Mouse (Mus musculus) liver, postnatal 0 days (tissue): ENCODE data around the gene Gm20503. TPM values are rescaled to one million over a fixed set of nuclear protein-coding genes. Genes with fewer than 3 reads are reported as not detected.

Experiments used
- ATAC-seq: fragments of 200-750 bp; cut with Nextera tagmentation; 2 replicates; pipeline ENCODE4 v1.8.0; 2017; ENCODE audit warnings: mild to moderate bottlenecking, moderate library complexity
- DNase-seq: peaks from one replicate; pipeline ENCODE4 v3.0.0-alpha.2; 2016
- H3K27ac ChIP-seq: fragments of 300-500 bp; sonication (generic); 2 replicates; pipeline ENCODE4 v1.5.1; 2014; ENCODE audit warnings: antibody characterized with exemption, moderate library complexity, mild to moderate bottlenecking, low read depth
- H3K27me3 ChIP-seq: fragments of 300-500 bp; sonication (generic); 2 replicates; pipeline ENCODE4 v1.6.1; 2014; ENCODE audit warnings: low read length, control low read depth, mixed read lengths; ENCODE audit not compliant: insufficient read depth
- H3K36me3 ChIP-seq: fragments of 300-500 bp; sonication (generic); replicated peaks from 2 replicates; pipeline ENCODE4 v1.6.1; 2014; ENCODE audit warnings: mild to moderate bottlenecking, control low read depth, low read length, moderate library complexity, mixed read lengths; ENCODE audit not compliant: insufficient read depth
- H3K4me1 ChIP-seq: fragments of 300-500 bp; sonication (generic); 2 replicates; pipeline ENCODE4 v1.6.1; 2014; ENCODE audit warnings: antibody characterized with exemption, mild to moderate bottlenecking, control low read depth; ENCODE audit not compliant: insufficient read depth
- H3K4me2 ChIP-seq: fragments of 300-500 bp; sonication (generic); 2 replicates; pipeline ENCODE4 v1.6.1; 2014; ENCODE audit warnings: low read depth, mild to moderate bottlenecking, low read length, moderate library complexity, mixed read lengths
- H3K4me3 ChIP-seq: fragments of 300-500 bp; sonication (generic); 2 replicates; pipeline ENCODE4 v1.5.1; 2014; ENCODE audit warnings: low read depth, low read length
- H3K9ac ChIP-seq: fragments of 300-500 bp; sonication (generic); replicated peaks from 2 replicates; pipeline ENCODE4 v1.6.1; 2014; ENCODE audit warnings: mild to moderate bottlenecking, moderate library complexity
- H3K9me3 ChIP-seq: fragments of 300-500 bp; sonication (generic); 2 replicates; pipeline ENCODE4 v1.6.1; 2016; ENCODE audit warnings: mild to moderate bottlenecking, control low read depth, low read length, mixed read lengths
- CTCF ChIP-seq: sonication (generic); IDR thresholded peaks from 2 replicates; pipeline ENCODE4 v1.5.1; 2016; ENCODE audit warnings: antibody characterized with exemption, low read depth
- EP300 ChIP-seq: IDR thresholded peaks from 2 replicates; pipeline ENCODE4 v1.6.1; 2016; ENCODE audit warnings: antibody characterized with exemption, low read depth, mild to moderate bottlenecking
- WGBS: fragments of 180-500 bp; shearing (Covaris S2); extraction: QIAGEN DNeasy Blood & Tissue Kit; methylation state at CpG from one replicate; pipeline ENCODE4 v1.1.7; 2014; ENCODE audit not compliant: insufficient replicate concordance; 5-methylcytosine and 5-hydroxymethylcytosine counted together
- polyA plus RNA-seq: library from polyadenylated mRNA; unstranded; fragments of >200 nt; fragmentation: Nextera tagmentation; extraction: Ambion mirVana; gene quantifications from 2 replicates; pipeline ENCODE4 v1.2.1, GENCODE M21; 2015

Gene Gm20503
- 17.6 and 17.7 TPM in 2 replicates for polyA plus RNA-seq

DNA sequence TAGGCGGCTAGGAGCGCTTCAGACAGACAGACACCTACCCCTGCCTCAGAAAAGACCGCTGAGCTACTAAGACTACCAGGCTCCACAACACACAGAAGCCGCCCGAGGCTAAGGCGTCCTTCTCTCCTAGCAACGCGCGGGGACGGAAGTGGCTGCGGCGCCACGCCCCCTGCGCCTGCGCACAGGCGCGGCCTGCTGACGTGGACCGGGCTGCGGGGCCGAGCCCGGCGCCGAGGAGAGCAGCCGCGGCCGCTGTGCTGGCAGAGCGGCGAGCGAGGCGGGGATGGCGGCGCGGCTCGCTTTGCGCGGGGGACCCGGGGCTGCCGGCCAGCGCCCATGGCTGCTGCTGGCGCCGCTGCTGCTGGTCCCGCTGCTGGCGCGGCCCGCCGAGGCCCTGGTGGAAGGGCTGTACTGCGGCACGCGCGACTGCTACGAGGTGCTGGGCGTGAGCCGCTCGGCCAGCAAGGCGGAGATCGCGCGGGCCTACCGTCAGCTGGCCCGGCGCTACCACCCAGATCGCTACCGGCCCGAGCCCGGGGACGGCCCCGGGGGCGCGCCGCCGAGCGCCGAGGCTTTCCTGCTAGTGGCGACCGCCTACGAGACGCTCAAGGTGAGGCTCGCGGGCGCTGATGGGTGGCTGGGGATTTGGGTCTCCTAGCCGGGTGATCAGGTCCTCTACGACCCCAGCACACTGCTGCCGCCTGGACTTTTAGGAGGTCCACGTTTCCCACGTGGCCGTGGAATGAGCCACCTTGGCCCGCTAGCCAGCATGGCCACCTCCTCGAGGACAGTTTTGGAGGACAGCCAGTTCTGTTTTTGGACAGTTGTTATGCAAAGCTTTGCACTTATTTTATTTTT, at the start of gene Gm20503:
TSS of gene Gm20503 (plus strand) at position 263 of the 858 bp plus-strand sequence.
- peak; percentile 95 for ATAC-seq
- peaks cover 35% of the 10 kb centered on the region for H3K4me1 ChIP-seq
- TF ChIP-seq EP300 (no peak), CTCF (no peak)
- peak within 1 kb of the TSS; percentile 93 for H3K27ac ChIP-seq
- H3K9ac ChIP-seq, result peak within 1 kb of the TSS; percentile 90
- H3K36me3 ChIP-seq, result no peaks in the 10 kb centered on the region
- under 1% methylated on average over 82 of the region's 89 CpGs for WGBS
- no peaks in the 10 kb centered on the region for H3K27me3 ChIP-seq
- peak within 1 kb of the TSS; percentile 93 for H3K4me3 ChIP-seq
- H3K9me3 ChIP-seq, result no peaks in the 10 kb centered on the region
- peak within 1 kb of the TSS; percentile 97 for H3K4me2 ChIP-seq
- peak; percentile 93 for DNase-seq

DNA sequence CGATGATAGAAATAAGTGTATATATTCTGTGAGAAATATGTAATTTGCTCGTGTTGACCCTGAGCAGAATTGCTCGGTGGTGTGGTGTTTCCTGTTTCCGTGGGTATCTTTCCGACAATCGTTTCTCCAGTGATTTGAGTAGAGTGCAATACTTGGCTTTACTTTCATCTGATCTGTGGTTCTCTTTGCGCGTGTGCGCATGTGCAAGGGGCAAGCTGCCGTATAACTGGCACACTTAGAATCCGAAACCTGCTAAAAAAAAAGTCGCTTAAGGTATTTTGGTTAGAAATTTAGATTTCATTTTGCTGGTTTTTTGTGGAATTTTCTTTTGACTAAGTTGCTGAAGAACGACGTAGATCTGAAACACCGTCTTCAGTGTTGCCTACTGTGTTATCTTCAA, 41.3 kb upstream of the Gm20503 start:
- 85% methylated on average over 15 of the region's 15 CpGs for WGBS
- Histone ChIP-seq H3K4me1 (no peaks in the 10 kb centered on the region), H3K4me3 (no peak overlapping the region), H3K9me3 (no peaks in the 10 kb centered on the region), H3K4me2 (no peak overlapping the region), H3K27me3 (no peaks in the 10 kb centered on the region), H3K27ac (no peak overlapping the region), H3K9ac (no peak overlapping the region), H3K36me3 (no peaks in the 10 kb centered on the region)
- DNase-seq (no peak), ATAC-seq (no peak)
- TF ChIP-seq CTCF (no peak), EP300 (no peak)

DNA sequence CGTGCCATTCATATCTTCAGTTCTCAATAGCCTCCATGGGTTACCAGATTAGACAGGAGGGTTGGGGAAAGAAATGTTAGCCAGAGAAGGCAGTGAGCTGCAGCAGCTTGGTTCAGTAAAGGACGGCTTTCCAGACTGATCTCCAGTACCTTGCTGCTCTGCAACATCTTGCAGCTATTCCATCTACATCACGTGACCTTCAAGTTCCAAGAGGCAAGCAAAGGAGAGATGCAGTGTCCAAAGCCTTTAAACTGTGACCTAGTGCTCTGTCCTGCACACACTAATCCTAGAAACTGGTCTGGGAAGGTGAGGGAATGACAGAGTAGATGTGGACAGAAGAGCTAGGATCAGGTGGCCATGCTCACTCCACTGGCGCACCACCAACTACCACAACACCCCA, 39.7 kb upstream of the Gm20503 start:
- WGBS, result 81% methylated on average over 4 of the region's 4 CpGs
- H3K9ac ChIP-seq, result no peak overlapping the region

DNA sequence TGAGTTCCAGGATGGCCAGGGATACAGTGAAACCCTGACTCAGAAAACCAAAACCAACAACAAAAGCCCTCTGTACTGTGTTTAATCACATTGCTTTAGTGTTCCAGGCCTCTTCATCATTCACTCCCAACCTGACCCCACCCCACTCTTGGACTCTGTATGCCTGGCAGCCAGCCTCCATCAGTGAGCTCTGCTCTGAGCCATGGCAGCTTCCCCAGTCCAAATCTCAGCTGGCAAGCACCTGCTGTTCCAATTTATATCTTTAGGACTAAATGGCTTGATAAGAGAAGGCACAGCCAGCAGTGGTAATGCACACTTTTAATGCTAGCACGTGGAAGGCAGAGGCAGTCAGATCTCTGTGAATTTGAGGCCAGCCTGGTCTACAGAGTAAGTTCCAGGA, 37.9 kb upstream of the Gm20503 start:
- Histone ChIP-seq H3K27me3 (no peaks in the 10 kb centered on the region), H3K27ac (no peak overlapping the region), H3K9me3 (no peaks in the 10 kb centered on the region), H3K36me3 (no peaks in the 10 kb centered on the region), H3K4me2 (no peak overlapping the region), H3K4me3 (no peak overlapping the region), H3K4me1 (no peaks in the 10 kb centered on the region; the same call in 1 of the 2 replicates), H3K9ac (no peak overlapping the region)
- TF ChIP-seq CTCF (no peak), EP300 (no peak)
- DNase-seq (no peak), ATAC-seq (no peak)
- WGBS, result 81% methylated on average over 1 of the region's 1 CpGs

More for the DNA sequence above, 39.7 kb upstream of the Gm20503 start:
- no peak overlapping the region for H3K4me3 ChIP-seq
- TF ChIP-seq CTCF, result no peak
- H3K27ac ChIP-seq, result no peak overlapping the region
- ATAC-seq (no peak), DNase-seq (no peak)
- H3K27me3 ChIP-seq, result no peaks in the 10 kb centered on the region
- H3K9me3 ChIP-seq, result no peaks in the 10 kb centered on the region
- no peak overlapping the region for H3K4me2 ChIP-seq
- no peaks in the 10 kb centered on the region for H3K36me3 ChIP-seq
- no peaks in the 10 kb centered on the region for H3K4me1 ChIP-seq

DNA sequence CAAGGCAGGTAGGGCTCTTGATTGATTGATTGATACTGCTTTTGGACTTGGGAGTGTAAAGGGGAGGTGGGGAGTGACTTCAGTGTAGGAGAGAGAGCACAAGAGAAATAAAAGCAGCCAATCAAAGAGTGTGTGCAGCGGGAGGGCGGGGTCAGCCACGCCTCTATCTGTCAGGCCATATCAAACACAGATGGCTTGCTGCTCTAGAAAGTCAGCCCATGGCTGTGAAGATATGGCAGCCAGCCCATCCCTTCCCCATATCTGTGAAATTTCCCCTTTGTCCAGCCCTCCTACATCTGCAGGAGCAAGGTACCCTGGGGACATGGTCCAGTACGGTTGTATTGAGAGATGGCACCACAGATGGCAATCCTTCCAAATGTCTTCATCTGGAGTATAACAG, 32.3 kb upstream of the Gm20503 start:
- Histone ChIP-seq H3K9ac (no peak overlapping the region), H3K27me3 (no peaks in the 10 kb centered on the region), H3K36me3 (peaks cover 13% of the 10 kb centered on the region), H3K4me1 (peaks cover 7% of the 10 kb centered on the region), H3K4me2 (peak overlapping the region; percentile 40; the same call in 1 of the 2 replicates), H3K4me3 (no peak overlapping the region), H3K27ac (no peak overlapping the region), H3K9me3 (no peaks in the 10 kb centered on the region)
- DNase-seq (peak; percentile 60), ATAC-seq (peak; percentile 85)
- WGBS, result 59% methylated on average over 4 of the region's 4 CpGs
- TF ChIP-seq CTCF, result no peak
- peak; percentile 78 for TF ChIP-seq EP300

DNA sequence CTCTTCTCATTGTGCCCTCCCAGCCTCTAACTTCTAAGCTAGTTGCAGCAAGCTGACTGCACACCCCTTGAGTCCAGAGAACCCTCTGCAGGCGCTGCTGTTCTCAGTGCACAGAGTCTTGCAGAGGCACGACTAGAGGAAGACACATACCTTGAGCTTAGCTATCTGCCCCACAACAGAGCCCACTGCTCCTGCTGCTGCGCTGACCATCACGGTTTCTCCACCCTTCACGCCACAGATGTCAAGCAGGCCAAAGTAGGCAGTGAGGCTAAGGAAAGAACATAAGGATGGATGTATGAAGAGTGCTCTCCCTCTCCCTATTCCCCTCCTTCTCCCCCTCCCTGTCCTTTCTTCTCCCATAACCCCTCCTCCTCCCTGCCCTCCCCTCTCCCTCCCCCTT, 27.3 kb upstream of the Gm20503 start:
- peaks cover 3% of the 10 kb centered on the region for H3K4me1 ChIP-seq
- H3K27me3 ChIP-seq, result no peaks in the 10 kb centered on the region
- H3K36me3 ChIP-seq, result peaks cover 15% of the 10 kb centered on the region
- WGBS, result 85% methylated on average over 5 of the region's 5 CpGs
- H3K27ac ChIP-seq, result no peak overlapping the region
- no peak for ATAC-seq
- DNase-seq, result no peak
- no peak overlapping the region for H3K9ac ChIP-seq
- TF ChIP-seq EP300 (no peak), CTCF (no peak)
- H3K4me3 ChIP-seq, result no peak overlapping the region
- no peak overlapping the region for H3K4me2 ChIP-seq
- H3K9me3 ChIP-seq, result no peaks in the 10 kb centered on the region
